Comparison of ENCODE assay signal across 31 mouse cellular contexts in the genomic region with DNA sequence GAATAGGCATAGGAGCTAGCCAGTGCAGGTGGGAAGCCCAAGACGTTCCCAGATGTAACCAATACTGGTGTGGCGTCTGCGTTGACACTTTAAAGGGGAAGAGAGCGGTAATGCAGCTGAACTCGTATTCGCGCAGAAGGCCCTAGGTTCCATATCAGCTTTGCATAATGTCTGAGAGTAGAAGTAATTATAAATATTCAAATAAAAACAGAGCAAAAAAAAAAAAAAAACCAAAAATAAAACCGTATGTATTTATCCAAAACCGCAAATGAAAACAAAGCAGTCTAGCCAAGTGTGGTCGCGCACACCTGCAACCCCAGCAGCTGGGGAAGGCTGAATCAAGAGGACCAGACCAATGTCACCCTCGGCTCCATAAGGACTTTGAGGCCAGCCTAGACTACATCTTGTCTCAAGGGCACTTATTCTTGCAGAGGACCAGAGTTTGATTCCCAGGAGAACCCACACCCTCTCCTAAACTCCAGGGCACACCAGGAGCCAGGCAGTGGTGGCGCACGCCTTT.
"Had no signal": no experiment of that assay in that cellular context is flagged by ENCODE, and none has a peak within 500 bp of the region (broad histone marks: within the 10 kb centered on the region; RNA-seq: fewer than 3 reads in every experiment).

No protein-coding gene starts in this region.

- H3K27me3 ChIP-seq: limb, embryonic 12.5 days; limb, embryonic 13.5 days; limb, embryonic 15.5 days; liver, embryonic 12.5 days; liver, embryonic 13.5 days; liver, embryonic 15.5 days; lung, embryonic 15.5 days; megakaryocyte, embryonic 14.5 days; midbrain, embryonic 12.5 days; midbrain, embryonic 13.5 days; midbrain, embryonic 15.5 days; neural tube, embryonic 12.5 days had no signal

- H3K9ac ChIP-seq: limb, embryonic 12.5 days; limb, embryonic 13.5 days; limb, embryonic 15.5 days; liver, embryonic 12.5 days; liver, embryonic 13.5 days; liver, embryonic 14.5 days; liver, embryonic 15.5 days; liver, postnatal 0 days; lung, embryonic 14.5 days; lung, embryonic 15.5 days; midbrain, embryonic 12.5 days; midbrain, embryonic 13.5 days; midbrain, embryonic 15.5 days; neural tube, embryonic 12.5 days had no signal

- ATAC-seq: liver, embryonic 12.5 days; liver, postnatal 0 days; lung, postnatal 0 days; midbrain, embryonic 13.5 days; midbrain, embryonic 15.5 days; midbrain, embryonic 16.5 days had no signal

- H3K27ac ChIP-seq: limb, embryonic 10.5 days; limb, embryonic 12.5 days; limb, embryonic 13.5 days; limb, embryonic 15.5 days; liver, embryonic 12.5 days; liver, embryonic 13.5 days; liver, embryonic 14.5 days; liver, embryonic 15.5 days; lung, embryonic 15.5 days; macrophage; midbrain, embryonic 10.5 days; midbrain, embryonic 12.5 days; midbrain, embryonic 13.5 days; midbrain, embryonic 15.5 days; neural tube, embryonic 12.5 days had no signal

- DNase-seq: left cerebral cortex, postnatal 4 days; liver; liver, embryonic 13.5 days; liver, postnatal 0 days; lung, adult 18-20 months; lung, adult 2 months; lung, embryonic 14.5 days; lung, postnatal 10 days; lung, postnatal 14 days; lung, postnatal 36 days; midbrain, embryonic 14.5 days had no signal

- H3K9me3 ChIP-seq: limb, embryonic 10.5 days; limb, embryonic 12.5 days; limb, embryonic 13.5 days; limb, embryonic 15.5 days; liver, embryonic 12.5 days; liver, embryonic 13.5 days; liver, embryonic 15.5 days; lung, embryonic 15.5 days; megakaryocyte, embryonic 14.5 days; midbrain, embryonic 10.5 days; midbrain, embryonic 12.5 days; midbrain, embryonic 13.5 days; midbrain, embryonic 15.5 days; neural tube, embryonic 12.5 days had no signal

- H3K4me2 ChIP-seq: limb, embryonic 12.5 days; limb, embryonic 13.5 days; limb, embryonic 15.5 days; liver, embryonic 11.5 days; liver, embryonic 12.5 days; liver, embryonic 13.5 days; liver, embryonic 15.5 days; lung, embryonic 14.5 days; lung, embryonic 15.5 days; midbrain, embryonic 11.5 days; midbrain, embryonic 12.5 days; midbrain, embryonic 13.5 days; midbrain, embryonic 15.5 days; neural tube, embryonic 12.5 days had no signal

- H3K4me3 ChIP-seq: limb, embryonic 10.5 days; limb, embryonic 12.5 days; limb, embryonic 13.5 days; limb, embryonic 15.5 days; liver, embryonic 12.5 days; liver, embryonic 13.5 days; liver, embryonic 15.5 days; lung, embryonic 15.5 days; megakaryocyte, embryonic 14.5 days; midbrain, embryonic 10.5 days; midbrain, embryonic 12.5 days; midbrain, embryonic 13.5 days; midbrain, embryonic 15.5 days; myocyte; neural tube, embryonic 12.5 days had no signal
